In the genomic region with DNA sequence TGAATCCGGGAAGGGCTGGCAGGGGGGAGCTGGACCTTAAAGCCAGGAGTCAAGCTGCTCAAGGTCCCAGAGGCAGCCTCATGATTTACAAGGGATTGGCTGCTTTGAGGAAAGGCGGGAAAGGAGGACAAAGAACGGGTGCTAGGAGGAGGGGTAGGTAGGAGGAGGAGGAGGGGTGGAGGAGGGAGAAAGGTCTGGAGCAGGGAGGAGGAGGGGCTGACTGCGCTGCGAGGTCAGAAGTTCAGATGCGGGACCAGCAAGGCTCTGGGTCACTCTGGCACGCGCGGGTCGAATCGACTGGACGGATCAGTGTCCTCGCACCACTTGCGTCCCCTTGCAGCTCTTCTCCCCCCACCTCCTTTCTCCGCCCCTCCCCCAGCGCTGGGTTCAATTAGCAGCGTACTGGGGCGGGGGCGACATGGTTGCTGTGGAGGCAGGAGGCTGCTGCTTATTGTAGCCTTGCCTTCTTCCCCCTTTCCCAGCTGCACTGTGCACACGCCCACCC, we compare ENCODE assay signal across 8 mouse cellular contexts. TPM values are rescaled to one million over a fixed set of nuclear protein-coding genes. Genes with fewer than 3 reads are reported as not detected.
DNase-seq lines count a peak whose midpoint lies in the region; ATAC-seq lines count a peak whose summit lies in the region.

No protein-coding gene starts in this region.

- peaks cover 42% of the 10 kb centered on the region for H3K4me1 ChIP-seq in heart, embryonic 12.5 days (replicated peaks)
- H3K4me1 ChIP-seq in embryonic facial prominence, embryonic 14.5 days (ENCODE audit: control insufficient read depth, insufficient read depth, low read length): peaks cover 32% of the 10 kb centered on the region
- peaks cover 41% of the 10 kb centered on the region for H3K4me1 ChIP-seq in kidney, embryonic 14.5 days (ENCODE audit: control insufficient read depth, insufficient read depth, low read length)
- H3K4me1 ChIP-seq in midbrain, embryonic 14.5 days (ENCODE audit: control insufficient read depth, insufficient read depth, low read length): peaks cover 18% of the 10 kb centered on the region

- H3K27me3 ChIP-seq in heart, embryonic 12.5 days (replicated peaks): no peaks in the 10 kb centered on the region
- H3K27me3 ChIP-seq in embryonic facial prominence, embryonic 14.5 days (replicated peaks; ENCODE audit: control insufficient read depth, insufficient read depth, low read length): no peaks in the 10 kb centered on the region
- no peaks in the 10 kb centered on the region for H3K27me3 ChIP-seq in kidney, embryonic 14.5 days (ENCODE audit: control insufficient read depth, insufficient read depth, low read length)
- no peaks in the 10 kb centered on the region for H3K27me3 ChIP-seq in midbrain, embryonic 14.5 days (ENCODE audit: control insufficient read depth, insufficient read depth, low read length)

- peak; percentile 15; the same call in 1 of the 2 replicates for ATAC-seq in heart, embryonic 12.5 days (ENCODE audit: insufficient number of reproducible peaks, low FRiP score)
- peak; percentile 67 for ATAC-seq in embryonic facial prominence, embryonic 14.5 days (ENCODE audit: low read depth)
- ATAC-seq in kidney, embryonic 14.5 days (ENCODE audit: low FRiP score, low TSS enrichment): peak; percentile 74
- ATAC-seq in midbrain, embryonic 14.5 days (ENCODE audit: low FRiP score, low TSS enrichment): peak; percentile 38
- ATAC-seq in erythroid progenitor cell, adult 5-6 weeks (replicated peaks; ENCODE audit: low FRiP score, poor library complexity, severe bottlenecking): no peak

- peak overlapping the region; percentile 72 for H3K4me2 ChIP-seq in heart, embryonic 12.5 days
- peak overlapping the region; percentile 65 for H3K4me2 ChIP-seq in embryonic facial prominence, embryonic 14.5 days (ENCODE audit: low read depth, low read length)
- peak overlapping the region; percentile 32 for H3K4me2 ChIP-seq in kidney, embryonic 14.5 days (replicated peaks; ENCODE audit: low read depth, low read length)
- H3K4me2 ChIP-seq in midbrain, embryonic 14.5 days (ENCODE audit: low read length): peak overlapping the region; percentile 56

- DNase-seq in heart, postnatal 14 days: no peak
- DNase-seq in embryonic facial prominence, embryonic 14.5 days (ENCODE audit: low spot score): peak; percentile 90
- peak; percentile 71 for DNase-seq in midbrain, embryonic 14.5 days
- DNase-seq in right cerebral cortex, postnatal 25 days: no peak
- DNase-seq in Muller cell, postnatal 12 days (ENCODE audit: inconsistent ontology term): no peak

- H3K9me3 ChIP-seq in heart, embryonic 12.5 days (replicated peaks): no peaks in the 10 kb centered on the region
- no peaks in the 10 kb centered on the region for H3K9me3 ChIP-seq in embryonic facial prominence, embryonic 14.5 days (ENCODE audit: control insufficient read depth, low read length)
- no peaks in the 10 kb centered on the region for H3K9me3 ChIP-seq in kidney, embryonic 14.5 days (ENCODE audit: control insufficient read depth, low read length)
- no peaks in the 10 kb centered on the region for H3K9me3 ChIP-seq in midbrain, embryonic 14.5 days (ENCODE audit: control insufficient read depth, low read length)

- intact Hi-C loops in heart, postnatal 14 days (cut with DNase I): no loop called here

- peak overlapping the region; percentile 33 for H3K4me3 ChIP-seq in heart, embryonic 12.5 days
- peak overlapping the region; percentile 39 for H3K4me3 ChIP-seq in embryonic facial prominence, embryonic 14.5 days (ENCODE audit: low read depth, low read length)
- H3K4me3 ChIP-seq in kidney, embryonic 14.5 days (ENCODE audit: low read length): peak overlapping the region; percentile 7; the same call in 1 of the 2 replicates
- H3K4me3 ChIP-seq in midbrain, embryonic 14.5 days (replicated peaks; ENCODE audit: low read depth, low read length): peak overlapping the region; percentile 28

- no peaks in the 10 kb centered on the region for H3K36me3 ChIP-seq in heart, embryonic 12.5 days
- H3K36me3 ChIP-seq in embryonic facial prominence, embryonic 14.5 days (ENCODE audit: control insufficient read depth, insufficient read depth, low read length): no peaks in the 10 kb centered on the region
- no peaks in the 10 kb centered on the region for H3K36me3 ChIP-seq in kidney, embryonic 14.5 days (ENCODE audit: control insufficient read depth, insufficient read depth, low read length)
- no peaks in the 10 kb centered on the region for H3K36me3 ChIP-seq in midbrain, embryonic 14.5 days (ENCODE audit: control insufficient read depth, insufficient read depth, low read length)

- H3K9ac ChIP-seq in heart, embryonic 12.5 days: peak overlapping the region; percentile 73
- H3K9ac ChIP-seq in embryonic facial prominence, embryonic 14.5 days (ENCODE audit: low read depth, low read length): peak overlapping the region; percentile 70
- H3K9ac ChIP-seq in kidney, embryonic 14.5 days (ENCODE audit: low read depth, low read length): peak overlapping the region; percentile 60
- peak overlapping the region; percentile 52 for H3K9ac ChIP-seq in midbrain, embryonic 14.5 days (replicated peaks; ENCODE audit: low read length)

- WGBS in heart, embryonic 12.5 days: 1% methylated on average over 20 of the region's 20 CpGs
- whole genome bisulfite sequencing in embryonic facial prominence, embryonic 14.5 days: 0% methylated on average over 5 of the region's 20 CpGs
- 2% methylated on average over 20 of the region's 20 CpGs for WGBS in kidney, embryonic 14.5 days
- WGBS in midbrain, embryonic 14.5 days: under 1% methylated on average over 19 of the region's 20 CpGs

- H3K27ac ChIP-seq in heart, embryonic 12.5 days (ENCODE audit: poor library complexity, severe bottlenecking): peak overlapping the region; percentile 26; the same call in 1 of the 2 replicates
- peak overlapping the region; percentile 69 for H3K27ac ChIP-seq in embryonic facial prominence, embryonic 14.5 days (replicated peaks; ENCODE audit: low read depth, low read length)
- peak overlapping the region; percentile 90 for H3K27ac ChIP-seq in kidney, embryonic 14.5 days (ENCODE audit: low read depth, low read length)
- peak overlapping the region; percentile 41; the same call in 1 of the 2 replicates for H3K27ac ChIP-seq in midbrain, embryonic 14.5 days (replicated peaks; ENCODE audit: low read depth, low read length)

RNA-seq across cellular contexts. Expression of a gene that starts 7.0 kb away (rescaled TPM):
- 183 and 206 TPM in 2 replicates for polyA plus RNA-seq in heart, embryonic 12.5 days (2016; fragmentation: Nextera tagmentation; extraction: Ambion mirVana)
- total RNA-seq in heart, postnatal 14 days (2021): 100 to 1,000 TPM; 159 to 162 TPM
- 103 and 121 TPM in 2 replicates for polyA plus RNA-seq in embryonic facial prominence, embryonic 14.5 days (2014; fragmentation: Nextera tagmentation; extraction: Ambion mirVana)
- polyA plus RNA-seq in kidney, embryonic 14.5 days (2014; fragmentation: Nextera tagmentation; extraction: Ambion mirVana): 95.1 and 117 TPM in 2 replicates
- 104 and 119 TPM in 2 replicates for polyA plus RNA-seq in midbrain, embryonic 14.5 days (2014; fragmentation: Nextera tagmentation; extraction: Ambion mirVana)
- 26.7 and 36.0 TPM in 2 replicates for total RNA-seq in erythroid progenitor cell, adult 5-6 weeks (2015; ENCODE audit: low replicate concordance)
- total RNA-seq in erythroid progenitor cell, adult 5-6 weeks (2017; ENCODE audit: low replicate concordance): 21.1 and 32.0 TPM in 2 replicates

RNA-seq across cellular contexts. Expression of a gene that starts 11.5 kb away (rescaled TPM):
- 0.04 and 0.06 TPM in 2 replicates for polyA plus RNA-seq in heart, embryonic 12.5 days (2016; fragmentation: Nextera tagmentation; extraction: Ambion mirVana)
- total RNA-seq in heart, postnatal 14 days (2021): under 1 TPM; 0.10 to 0.12 TPM
- not detected in 2 replicates for polyA plus RNA-seq in embryonic facial prominence, embryonic 14.5 days (2014; fragmentation: Nextera tagmentation; extraction: Ambion mirVana)
- polyA plus RNA-seq in kidney, embryonic 14.5 days (2014; fragmentation: Nextera tagmentation; extraction: Ambion mirVana): 0.12 TPM in 1 of 2 replicates, not detected in the other
- polyA plus RNA-seq in midbrain, embryonic 14.5 days (2014; fragmentation: Nextera tagmentation; extraction: Ambion mirVana): 0.05 TPM in 2 replicates
- total RNA-seq in erythroid progenitor cell, adult 5-6 weeks (2015; ENCODE audit: low replicate concordance): not detected in 2 replicates
- total RNA-seq in erythroid progenitor cell, adult 5-6 weeks (2017; ENCODE audit: low replicate concordance): not detected in 2 replicates

RNA-seq across cellular contexts. Expression of a gene that starts 18.7 kb away (rescaled TPM):
- 289 and 301 TPM in 2 replicates for polyA plus RNA-seq in heart, embryonic 12.5 days (2016; fragmentation: Nextera tagmentation; extraction: Ambion mirVana)
- total RNA-seq in heart, postnatal 14 days (2021): 10 to 100 TPM; 75.0 to 76.5 TPM
- polyA plus RNA-seq in embryonic facial prominence, embryonic 14.5 days (2014; fragmentation: Nextera tagmentation; extraction: Ambion mirVana): 199 and 223 TPM in 2 replicates
- polyA plus RNA-seq in kidney, embryonic 14.5 days (2014; fragmentation: Nextera tagmentation; extraction: Ambion mirVana): 353 and 447 TPM in 2 replicates
- polyA plus RNA-seq in midbrain, embryonic 14.5 days (2014; fragmentation: Nextera tagmentation; extraction: Ambion mirVana): 175 and 201 TPM in 2 replicates
- total RNA-seq in erythroid progenitor cell, adult 5-6 weeks (2015; ENCODE audit: low replicate concordance): 86.5 and 93.1 TPM in 2 replicates
- 38.4 and 57.6 TPM in 2 replicates for total RNA-seq in erythroid progenitor cell, adult 5-6 weeks (2017; ENCODE audit: low replicate concordance)

RNA-seq across cellular contexts. Expression of a gene that starts 26.6 kb away (rescaled TPM):
- not detected in 2 replicates for polyA plus RNA-seq in heart, embryonic 12.5 days (2016; fragmentation: Nextera tagmentation; extraction: Ambion mirVana)
- total RNA-seq in heart, postnatal 14 days (2021): not detected
- polyA plus RNA-seq in embryonic facial prominence, embryonic 14.5 days (2014; fragmentation: Nextera tagmentation; extraction: Ambion mirVana): not detected in 2 replicates
- 0.23 and 0.73 TPM in 2 replicates for polyA plus RNA-seq in kidney, embryonic 14.5 days (2014; fragmentation: Nextera tagmentation; extraction: Ambion mirVana)
- not detected in 2 replicates for polyA plus RNA-seq in midbrain, embryonic 14.5 days (2014; fragmentation: Nextera tagmentation; extraction: Ambion mirVana)
- total RNA-seq in erythroid progenitor cell, adult 5-6 weeks (2015; ENCODE audit: low replicate concordance): not detected in 2 replicates
- total RNA-seq in erythroid progenitor cell, adult 5-6 weeks (2017; ENCODE audit: low replicate concordance): not detected in 2 replicates

RNA-seq across cellular contexts. Expression of a gene that starts 31.6 kb away (rescaled TPM):
- polyA plus RNA-seq in heart, embryonic 12.5 days (2016; fragmentation: Nextera tagmentation; extraction: Ambion mirVana): 32.1 and 35.6 TPM in 2 replicates
- 10 to 100 TPM; 38.4 to 46.8 TPM for total RNA-seq in heart, postnatal 14 days (2021)
- 59.8 and 62.7 TPM in 2 replicates for polyA plus RNA-seq in embryonic facial prominence, embryonic 14.5 days (2014; fragmentation: Nextera tagmentation; extraction: Ambion mirVana)
- 62.2 and 62.6 TPM in 2 replicates for polyA plus RNA-seq in kidney, embryonic 14.5 days (2014; fragmentation: Nextera tagmentation; extraction: Ambion mirVana)
- polyA plus RNA-seq in midbrain, embryonic 14.5 days (2014; fragmentation: Nextera tagmentation; extraction: Ambion mirVana): 86.9 and 95.8 TPM in 2 replicates
- 0.36 and 6.3 TPM in 2 replicates for total RNA-seq in erythroid progenitor cell, adult 5-6 weeks (2015; ENCODE audit: low replicate concordance)
- total RNA-seq in erythroid progenitor cell, adult 5-6 weeks (2017; ENCODE audit: low replicate concordance): under 0.01 and 3.0 TPM in 2 replicates

Comparison
In these comparisons a context has a peak if more than half of its experiments do, and no peak if none do; other contexts are left out.
1. H3K27ac ChIP-seq: peak in every context shown above with its lines; median percentile 90 in kidney, embryonic 14.5 days; 69 in embryonic facial prominence, embryonic 14.5 days; 41 in midbrain, embryonic 14.5 days; 26 in heart, embryonic 12.5 days.
2. DNase-seq: peak in embryonic facial prominence, embryonic 14.5 days (single experiment) and midbrain, embryonic 14.5 days (single experiment); none in heart, postnatal 14 days (0 of 2), right cerebral cortex, postnatal 25 days (single experiment) and Muller cell, postnatal 12 days (single experiment).
3. Peak in every context shown above with its lines, with median percentiles within 50 percentile points of each other: H3K4me2 ChIP-seq, H3K4me3 ChIP-seq and H3K9ac ChIP-seq.